Mouse (Mus musculus) WW6 (cell line): ENCODE data around the gene Mgat2.
"Not testable (repeated sequence)": the region's sequence is repeated elsewhere in the genome, so short reads cannot be mapped to it uniquely, and the experiment has no call there.

Experiments used
- DNase-seq: peaks from one replicate; pipeline ENCODE4 v3.0.0-alpha.2; 2013; ENCODE audit warnings: low read depth, low spot score

The Mgat2 gene

GRCm38 (mm10) chr12:69183583-69184308, at the start of gene Mgat2, which contains the start of gene Rpl36al:
Gene Mgat2 (plus strand): TSS chr12:69184157.
Gene Rpl36al (minus strand): TSS chr12:69184083.
- peak; percentile 93 for DNase-seq

DNA sequence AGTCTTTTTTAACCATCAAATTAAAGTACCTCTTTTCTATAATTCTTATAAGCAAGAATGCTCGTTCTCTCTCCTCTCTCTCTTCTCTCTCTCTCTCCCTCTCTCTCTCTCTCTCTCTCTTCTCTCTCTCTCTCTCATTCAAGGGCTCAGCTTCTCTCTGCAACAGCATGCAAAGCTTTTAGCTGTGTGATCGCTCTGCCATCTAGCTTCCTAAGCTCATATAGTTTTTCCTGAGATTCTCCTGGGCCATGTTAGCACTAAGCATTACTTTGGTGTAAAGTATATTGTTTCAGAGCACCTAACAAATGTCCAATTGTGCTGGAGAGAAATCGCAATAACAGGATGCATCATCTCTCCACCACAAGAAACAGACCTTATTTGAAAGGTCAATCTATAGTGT, 44.8 kb upstream of the Mgat2 start:
- DNase-seq, result no peak

GRCm38 (mm10) chr12:69139841-69140240, 44.1 kb upstream of the Mgat2 start:
- no peak for DNase-seq

DNA sequence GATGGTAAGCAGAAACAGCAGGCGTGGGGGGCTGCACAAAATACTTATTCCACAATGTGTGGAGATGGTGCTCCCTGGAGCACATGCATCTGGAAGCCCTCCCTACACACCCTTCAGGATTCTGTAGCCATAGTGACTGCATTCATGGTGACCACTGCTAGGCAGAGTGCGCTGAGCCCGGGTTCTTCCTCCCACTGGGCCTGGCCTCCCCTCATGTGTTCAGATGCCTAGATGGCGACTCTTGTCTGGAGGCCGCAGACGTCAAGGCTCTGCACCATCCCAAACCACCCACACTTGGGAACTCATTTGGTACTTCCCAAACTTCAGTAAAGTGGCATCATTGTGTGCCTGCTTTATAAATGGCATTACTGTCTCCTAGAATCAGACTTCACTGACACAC, 40.5 kb upstream of the Mgat2 start:
- DNase-seq, result no peak

GRCm38 (mm10) chr12:69147166-69147735, 36.7 kb upstream of the Mgat2 start:
- DNase-seq, result no peak

DNA sequence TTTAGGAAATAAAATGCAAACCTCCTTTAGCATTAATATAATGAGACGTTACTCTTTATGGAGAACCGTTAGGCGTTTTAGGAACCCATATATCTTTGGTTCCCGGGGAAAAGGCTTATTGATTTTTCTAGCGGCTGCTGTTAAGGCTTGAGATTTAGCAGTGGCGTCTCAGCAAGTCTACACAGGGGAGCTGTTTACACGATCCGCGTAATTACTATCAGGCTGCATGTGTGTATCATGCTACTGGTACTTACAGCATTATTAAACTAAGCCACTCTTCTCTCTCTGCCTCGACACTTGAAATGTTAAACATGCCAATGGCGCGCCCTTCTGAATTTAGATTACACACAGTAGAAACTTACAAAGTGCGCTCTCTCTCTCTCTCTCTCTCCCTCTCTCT, 33.9 kb upstream of the Mgat2 start:
- DNase-seq, result no peak

DNA sequence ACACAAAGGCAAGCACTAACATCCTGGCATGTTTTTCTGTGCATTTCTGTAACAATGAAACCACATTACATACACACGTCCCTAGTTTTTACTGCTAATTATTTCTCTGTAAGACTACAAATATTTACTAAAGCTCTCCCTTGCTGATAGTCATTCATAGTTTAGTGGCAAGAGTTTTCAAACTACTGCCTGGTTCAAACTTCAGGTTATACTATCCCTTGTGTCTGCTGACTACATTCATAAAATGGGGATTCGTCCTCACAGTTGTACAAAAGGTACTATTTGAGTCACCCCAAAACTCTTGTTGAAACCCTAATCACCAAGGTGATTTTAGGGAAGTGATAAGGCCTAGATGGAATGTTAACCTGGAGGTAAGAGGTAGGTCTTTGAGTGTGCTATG, 28.0 kb upstream of the Mgat2 start:
- no peak for DNase-seq

DNA sequence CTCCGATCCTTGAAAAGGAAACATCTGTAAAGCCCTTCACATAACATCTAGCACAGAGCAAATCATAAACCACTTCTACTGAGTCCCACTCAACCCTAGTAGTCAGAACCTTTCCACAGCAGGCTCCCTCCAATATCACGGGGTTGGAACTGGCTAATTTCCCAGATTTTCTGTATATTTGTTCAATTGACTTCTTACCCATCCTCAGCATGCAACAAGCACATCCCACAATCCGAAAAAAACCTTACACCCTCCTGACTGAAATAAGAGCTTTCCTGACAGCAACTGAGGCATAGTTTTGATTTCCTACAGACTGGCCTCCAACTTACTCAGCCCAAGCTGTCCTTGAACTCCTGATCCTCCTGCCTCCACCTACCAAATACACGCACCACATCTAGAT, 27.5 kb upstream of the Mgat2 start:
- no peak for DNase-seq

GRCm38 (mm10) chr12:69157107-69157506, 26.9 kb upstream of the Mgat2 start:
- no peak for DNase-seq

DNA sequence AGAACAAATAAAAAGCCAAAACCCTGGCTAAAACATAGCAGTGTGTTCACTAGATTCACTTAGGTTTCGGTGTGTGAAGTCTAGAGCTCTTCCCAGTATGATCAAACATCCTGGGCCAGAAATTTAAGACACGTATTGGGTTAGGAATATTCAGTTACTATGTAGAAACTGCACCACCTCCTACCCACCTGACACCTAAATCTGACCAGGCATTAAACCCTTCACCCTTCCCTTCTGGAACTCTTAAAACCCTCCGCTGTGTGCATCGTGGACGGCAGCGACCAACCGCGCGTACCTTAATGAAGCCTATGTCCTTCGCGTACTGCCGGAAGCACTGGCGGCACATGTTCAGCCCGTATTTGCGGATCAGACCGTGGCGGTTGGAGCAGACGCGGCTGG, 25.6 kb upstream of the Mgat2 start:
- no peak for DNase-seq

- peak; percentile 96 for DNase-seq
These were observed 25.0 kb upstream of the Mgat2 start, which contains the start of gene Rps29 for GRCm38 (mm10) chr12:69158765-69159577. Gene Rps29 (minus strand): TSS chr12:69159186.

GRCm38 (mm10) chr12:69159578-69159940, 24.4 kb upstream of the Mgat2 start:
- no peak for DNase-seq

- not testable (repeated sequence) for DNase-seq
These were observed 23.3 kb upstream of the Mgat2 start for GRCm38 (mm10) chr12:69160677-69161076.

GRCm38 (mm10) chr12:69163586-69163985, 20.4 kb upstream of the Mgat2 start:
- not testable (repeated sequence) for DNase-seq

DNA sequence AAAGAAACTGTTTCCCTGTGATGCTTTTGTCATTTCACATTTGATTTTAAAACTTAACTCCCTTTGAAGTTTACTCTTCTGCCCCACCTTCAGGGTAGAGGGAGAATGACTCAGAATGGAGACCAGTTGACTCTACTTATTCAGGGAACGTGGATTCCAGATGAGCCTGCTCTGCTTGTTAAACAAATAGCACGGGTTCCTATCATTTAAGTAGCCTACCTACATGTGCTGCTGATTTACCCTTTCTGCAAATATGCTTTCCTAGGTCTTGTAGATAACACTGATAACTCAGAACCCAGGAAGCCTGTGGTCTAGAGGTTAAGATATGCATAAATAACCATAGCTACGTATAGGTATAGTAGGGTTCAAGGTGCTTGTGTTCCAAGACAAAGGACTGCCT, 19.1 kb upstream of the Mgat2 start:
- no peak for DNase-seq

DNA sequence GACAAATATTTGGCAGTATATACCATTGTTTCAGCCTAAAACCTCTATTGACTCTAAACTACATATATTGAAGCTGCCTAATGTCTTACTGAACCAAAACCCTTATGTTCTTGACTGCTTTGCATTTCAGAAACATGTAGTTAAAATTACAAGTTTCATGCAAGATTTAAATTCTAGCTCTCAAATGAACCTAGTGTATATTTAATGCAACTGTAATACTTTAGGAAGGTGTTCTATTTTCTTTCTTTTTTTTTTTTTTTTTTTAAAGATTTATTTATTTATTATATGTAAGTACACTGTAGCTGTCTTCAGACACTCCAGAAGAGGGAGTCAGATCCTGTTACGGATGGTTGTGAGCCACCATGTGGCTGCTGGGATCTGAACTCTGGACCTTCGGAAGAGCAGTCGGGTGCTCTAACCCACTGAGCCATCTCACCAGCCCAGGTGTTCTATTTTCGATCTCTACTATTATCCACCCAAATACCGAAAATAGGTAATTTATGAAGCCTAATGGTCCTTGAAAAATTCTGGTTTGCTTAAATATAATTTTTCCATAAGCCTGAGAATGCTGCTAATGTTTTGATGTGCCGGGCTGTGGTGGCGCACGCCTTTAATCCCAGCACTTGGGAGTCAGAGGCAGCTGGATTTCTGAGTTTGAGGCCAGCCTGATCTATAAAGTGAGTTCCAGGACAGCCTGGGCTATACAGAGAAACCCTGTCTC, 16.9 kb upstream of the Mgat2 start:
- DNase-seq, result not testable (repeated sequence)

DNA sequence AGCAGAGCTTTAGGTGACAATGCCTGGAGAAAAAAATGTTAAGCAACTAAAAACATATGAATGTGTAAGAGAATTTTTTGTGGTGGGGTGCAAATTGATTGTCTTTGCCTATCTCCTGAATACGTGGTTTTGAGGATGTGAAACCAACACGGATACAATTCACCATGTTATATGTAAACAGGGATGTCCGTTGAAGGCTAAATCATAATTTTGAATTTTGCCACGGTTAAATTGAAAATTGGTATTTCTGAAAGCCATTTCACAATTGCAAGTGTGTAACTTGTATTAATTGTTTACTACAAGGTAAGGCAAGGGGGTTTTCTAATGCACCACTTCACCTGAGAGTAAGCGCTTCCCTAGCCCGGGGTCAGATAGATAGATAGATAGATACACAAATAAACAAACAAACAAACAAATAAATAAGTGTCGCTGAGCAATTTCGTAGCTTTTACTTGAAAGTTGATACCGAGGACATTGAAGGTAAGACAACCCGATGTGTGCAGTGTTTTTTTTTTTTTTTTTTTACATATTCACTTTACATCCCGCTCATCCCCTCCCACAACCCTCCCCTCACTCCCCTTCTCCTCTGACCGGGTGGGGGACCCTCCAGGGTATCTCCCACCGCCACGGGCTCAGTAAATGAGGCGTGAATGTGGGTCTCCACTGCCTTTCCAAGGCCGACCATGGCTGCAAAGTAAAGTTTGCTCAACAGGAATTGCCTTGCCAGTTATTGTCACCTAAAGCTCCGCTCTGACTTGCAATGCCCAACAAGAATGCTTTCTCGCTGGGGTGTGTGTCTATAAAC, 16.1 kb upstream of the Mgat2 start:
- no peak for DNase-seq

- no peak for DNase-seq
These were observed 15.4 kb upstream of the Mgat2 start, which contains the start of gene Lrr1 for GRCm38 (mm10) chr12:69168461-69169106. Gene Lrr1 (plus strand): TSS chr12:69168814.

DNA sequence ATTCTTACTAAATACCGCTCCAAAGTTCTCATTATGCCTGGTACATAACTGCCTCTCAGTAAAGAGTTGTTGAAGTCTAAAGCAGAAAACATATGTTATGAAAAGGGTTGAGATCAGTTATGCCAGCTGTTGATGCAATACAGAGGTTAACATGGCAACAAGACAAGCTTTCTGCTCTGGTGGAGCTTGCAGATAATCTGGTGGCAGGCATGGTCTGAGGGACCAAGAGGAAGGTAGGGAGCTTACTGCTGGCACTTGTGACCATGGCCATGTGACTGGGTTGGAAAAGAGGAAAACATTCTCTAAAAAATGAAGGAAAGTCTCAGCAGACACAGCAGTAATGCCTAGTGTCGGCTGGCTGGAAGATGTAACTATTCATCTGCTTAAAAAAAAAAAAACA, 12.7 kb upstream of the Mgat2 start:
- no peak for DNase-seq

DNA sequence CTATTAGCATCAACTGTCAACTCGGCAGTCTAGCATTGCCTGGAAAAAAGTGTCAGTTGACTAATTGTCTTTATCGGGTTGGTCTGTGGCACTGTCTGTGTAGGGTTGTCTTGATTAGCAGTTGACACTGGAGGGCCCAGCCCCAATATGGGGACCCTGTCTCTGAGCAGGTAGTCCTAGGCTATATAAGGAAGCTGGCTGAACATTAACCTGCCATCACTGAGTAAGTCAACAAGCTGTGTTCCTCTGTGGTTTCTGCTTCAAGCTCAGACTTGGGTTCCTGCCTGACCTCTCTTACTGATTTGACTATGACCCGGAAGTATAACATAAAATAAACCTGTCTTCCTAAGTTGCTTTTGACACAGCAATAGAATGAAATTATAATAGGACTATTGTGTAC, 8.0 kb upstream of the Mgat2 start:
- no peak for DNase-seq

- no peak for DNase-seq
These were observed 6.4 kb upstream of the Mgat2 start for GRCm38 (mm10) chr12:69177526-69177925.
